Mouse (Mus musculus) embryonic facial prominence, embryonic 12.5 days (tissue): ENCODE measurements around the gene Zfp27. TPM values are rescaled to one million over a fixed set of nuclear protein-coding genes. Genes with fewer than 3 reads are reported as not detected.

Experiments used
- ATAC-seq: fragments of 200-750 bp; cut with Nextera tagmentation; 2 replicates; pipeline ENCODE4 v1.8.0; 2017; ENCODE audit not compliant: insufficient number of reproducible peaks, insufficient read depth, low FRiP score, low TSS enrichment
- H3K27ac ChIP-seq: fragments of 300-500 bp; sonication (generic); 2 replicates; pipeline ENCODE4 v1.5.1; 2016; ENCODE audit warnings: mild to moderate bottlenecking
- H3K27me3 ChIP-seq: fragments of 300-500 bp; sonication (generic); 2 replicates; pipeline ENCODE4 v1.6.1; 2016; ENCODE audit warnings: mild to moderate bottlenecking, moderate library complexity
- H3K36me3 ChIP-seq: fragments of 300-500 bp; sonication (generic); 2 replicates; pipeline ENCODE4 v1.6.1; 2016; ENCODE audit warnings: mild to moderate bottlenecking
- H3K4me1 ChIP-seq: fragments of 300-500 bp; sonication (generic); 2 replicates; pipeline ENCODE4 v1.6.1; 2016
- H3K4me2 ChIP-seq: fragments of 300-500 bp; sonication (generic); replicated peaks from 2 replicates; pipeline ENCODE4 v1.6.1; 2016; ENCODE audit warnings: mild to moderate bottlenecking, moderate library complexity
- H3K4me3 ChIP-seq: fragments of 300-500 bp; sonication (generic); 2 replicates; pipeline ENCODE4 v1.5.1; 2016; ENCODE audit warnings: mild to moderate bottlenecking
- H3K9ac ChIP-seq: fragments of 300-500 bp; sonication (generic); 2 replicates; pipeline ENCODE4 v1.6.1; 2016; ENCODE audit warnings: mild to moderate bottlenecking, moderate library complexity
- H3K9me3 ChIP-seq: fragments of 300-500 bp; sonication (generic); 2 replicates; pipeline ENCODE4 v1.6.1; 2016; ENCODE audit warnings: mild to moderate bottlenecking, moderate library complexity
- WGBS: fragments of 180-500 bp; shearing (Covaris S2); methylation state at CpG from one replicate; pipeline ENCODE4 v1.1.7; 2016; 5-methylcytosine and 5-hydroxymethylcytosine counted together
- polyA plus RNA-seq: library from polyadenylated mRNA; unstranded; fragments of >200 nt; fragmentation: Nextera tagmentation; extraction: Ambion mirVana; gene quantifications from 2 replicates; pipeline ENCODE4 v1.2.1, GENCODE M21; 2016

Zfp27 gene
- polyA plus RNA-seq: 12.1 and 14.4 TPM in 2 replicates

DNA sequence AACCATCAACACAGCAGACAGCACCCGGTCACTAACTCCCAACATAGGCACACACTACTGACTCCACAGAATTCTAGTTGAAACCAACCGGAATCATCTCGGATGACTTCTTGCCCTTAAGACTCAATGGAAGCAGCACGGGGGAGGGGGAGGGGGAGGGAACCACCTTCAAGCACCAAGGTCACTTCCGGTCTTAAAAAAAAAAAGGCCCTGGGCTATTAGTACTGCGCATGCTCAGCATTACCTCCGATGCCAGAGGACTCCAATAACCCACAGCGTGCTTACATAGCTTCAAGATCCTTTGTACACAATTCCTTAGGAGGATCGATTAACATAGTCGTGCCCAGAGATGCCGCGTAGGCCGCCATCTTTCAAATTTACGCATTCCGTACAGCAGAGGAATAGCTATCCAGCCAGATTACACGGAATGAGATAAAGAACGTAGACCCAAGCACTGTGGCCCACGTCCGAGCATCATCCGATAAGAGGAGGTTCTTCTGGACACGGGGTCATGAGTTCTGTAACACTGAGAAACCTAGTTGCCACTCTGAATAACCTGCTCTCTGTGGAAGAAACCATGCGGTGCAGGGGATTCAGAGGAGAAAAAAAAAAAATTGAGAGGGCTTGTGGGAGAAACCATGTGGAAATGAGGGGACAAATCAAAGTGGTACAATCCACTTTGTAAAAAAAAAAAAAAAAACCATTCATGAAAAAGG, at the start of gene Zfp27:
TSS of gene Zfp27 (minus strand) at position 607 of the 716 bp plus-strand sequence.
- WGBS: under 1% methylated on average over 22 of the region's 22 CpGs
- H3K27me3 ChIP-seq: no peaks in the 10 kb centered on the region
- peak within 1 kb of the TSS; percentile 54 for H3K9ac ChIP-seq
- peak within 1 kb of the TSS; percentile 56 for H3K4me2 ChIP-seq
- H3K4me3 ChIP-seq: peak within 1 kb of the TSS; percentile 57
- peak within 1 kb of the TSS; percentile 96 for H3K27ac ChIP-seq
- H3K36me3 ChIP-seq: peaks cover 23% of the 10 kb centered on the region
- peak; percentile 78 for ATAC-seq
- H3K4me1 ChIP-seq: peaks cover 11% of the 10 kb centered on the region
- no peaks in the 10 kb centered on the region for H3K9me3 ChIP-seq

DNA sequence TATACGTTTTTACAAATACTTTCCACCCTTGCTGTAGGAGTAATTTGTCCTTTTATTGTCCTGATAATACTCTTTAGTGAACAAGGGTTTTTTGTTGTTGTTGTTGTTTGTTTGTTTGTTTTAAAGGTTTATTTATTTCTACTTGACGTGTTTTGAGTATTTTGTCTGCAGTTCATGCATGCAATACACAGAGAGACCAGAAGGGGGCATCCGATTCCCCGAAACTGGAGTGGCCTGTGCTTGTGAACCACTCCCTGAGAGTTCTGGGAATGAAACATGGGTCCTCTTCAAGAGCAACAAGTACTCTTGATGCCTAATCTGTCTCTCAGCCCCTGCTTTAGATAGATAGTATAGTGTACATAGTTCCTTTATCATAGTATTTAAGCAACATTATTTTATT, 48.4 kb upstream of the Zfp27 start:
- Histone ChIP-seq H3K27ac (no peak overlapping the region), H3K36me3 (peaks cover 10% of the 10 kb centered on the region), H3K4me2 (peak overlapping the region; percentile 56), H3K27me3 (no peaks in the 10 kb centered on the region), H3K4me3 (0 out of 2 replicates have a peak overlapping the region, but pooled peaks have one; percentile 74), H3K4me1 (no peaks in the 10 kb centered on the region; the same call in 1 of the 2 replicates), H3K9me3 (no peaks in the 10 kb centered on the region), H3K9ac (no peak overlapping the region)
- 19% methylated on average over 4 of the region's 4 CpGs for WGBS
- ATAC-seq: no peak

DNA sequence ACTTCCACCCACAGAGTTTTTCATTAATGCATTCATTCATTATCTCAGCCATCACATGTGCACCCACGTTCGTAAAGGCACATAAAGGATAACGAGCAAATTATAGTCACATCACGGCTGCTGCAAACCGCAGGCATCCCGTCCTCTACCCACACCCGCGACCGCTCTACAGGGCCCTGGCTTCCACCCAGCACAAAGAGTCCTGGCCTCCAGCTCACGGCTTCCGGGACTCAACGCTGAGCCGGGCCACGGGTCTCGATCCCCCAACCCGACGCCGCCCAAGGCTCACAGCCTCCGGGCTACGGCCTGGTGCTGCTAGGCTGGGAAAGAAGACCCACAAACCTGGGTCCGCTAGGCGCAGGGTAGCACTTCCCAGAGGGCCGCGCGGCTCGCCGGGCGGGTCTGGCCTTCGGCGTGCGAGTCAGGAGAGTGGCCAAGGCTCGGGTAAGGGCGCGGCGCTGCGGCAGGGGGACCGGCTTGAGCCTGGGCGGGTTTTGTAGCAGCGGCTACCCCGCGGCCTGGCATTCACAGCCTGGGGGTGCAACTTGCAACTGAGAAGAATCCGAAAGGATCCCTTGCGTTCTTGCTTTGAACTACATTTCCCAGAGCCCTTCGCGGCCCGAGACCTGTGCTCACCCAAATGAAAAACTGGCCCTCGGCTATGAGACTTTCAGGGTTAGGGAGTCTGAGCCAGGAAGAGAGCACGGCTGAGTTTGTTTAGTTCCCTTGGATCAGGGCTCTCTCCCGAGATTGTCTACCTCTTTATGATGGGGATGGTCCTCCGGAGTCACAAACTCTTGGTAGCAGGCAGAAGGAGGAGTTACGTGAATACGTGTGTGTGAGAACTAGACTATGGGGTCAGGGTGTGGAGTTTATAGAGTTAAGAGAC, 47.4 kb upstream of the Zfp27 start, which contains the start of gene Zfp74:
TSS of gene Zfp74 (minus strand) at position 577 of the 889 bp plus-strand sequence.
- ATAC-seq: peak; percentile 91
- H3K4me2 ChIP-seq: peak within 1 kb of the TSS; percentile 56
- no peaks in the 10 kb centered on the region for H3K9me3 ChIP-seq
- H3K36me3 ChIP-seq: peaks cover 18% of the 10 kb centered on the region
- H3K4me3 ChIP-seq: peak within 1 kb of the TSS; percentile 74
- no peaks in the 10 kb centered on the region; the same call in 1 of the 2 replicates for H3K4me1 ChIP-seq
- WGBS: 2% methylated on average over 52 of the region's 52 CpGs
- no peaks in the 10 kb centered on the region for H3K27me3 ChIP-seq
- H3K27ac ChIP-seq: peak within 1 kb of the TSS; percentile 97
- peak within 1 kb of the TSS; percentile 90 for H3K9ac ChIP-seq

DNA sequence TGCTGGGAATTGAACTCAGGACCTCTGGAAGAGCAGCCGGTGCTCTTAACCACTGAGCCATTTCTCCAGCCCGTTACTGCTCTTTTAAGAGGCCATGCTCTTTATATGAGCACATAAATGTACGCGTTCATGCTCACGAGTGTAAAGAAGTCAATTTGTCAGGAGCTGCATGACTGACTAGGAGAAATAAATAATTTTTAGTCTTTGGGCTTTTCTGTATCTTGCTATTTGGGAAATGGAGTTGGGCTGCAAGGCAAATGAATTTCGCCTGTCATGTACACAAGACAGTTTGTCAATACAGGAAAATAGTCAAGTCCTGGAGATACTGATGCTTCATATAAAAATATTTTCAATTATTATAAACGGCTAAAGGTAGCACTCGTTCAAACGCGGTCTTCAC, 46.7 kb upstream of the Zfp27 start:
- Histone ChIP-seq H3K9ac (peak overlapping the region; percentile 90), H3K4me3 (peak overlapping the region; percentile 74), H3K4me1 (no peaks in the 10 kb centered on the region; the same call in 1 of the 2 replicates), H3K9me3 (no peaks in the 10 kb centered on the region), H3K36me3 (peaks cover 20% of the 10 kb centered on the region), H3K27ac (peak overlapping the region; percentile 97), H3K27me3 (no peaks in the 10 kb centered on the region), H3K4me2 (peak overlapping the region; percentile 56)
- 49% methylated on average over 10 of the region's 10 CpGs for WGBS
- no peak for ATAC-seq

DNA sequence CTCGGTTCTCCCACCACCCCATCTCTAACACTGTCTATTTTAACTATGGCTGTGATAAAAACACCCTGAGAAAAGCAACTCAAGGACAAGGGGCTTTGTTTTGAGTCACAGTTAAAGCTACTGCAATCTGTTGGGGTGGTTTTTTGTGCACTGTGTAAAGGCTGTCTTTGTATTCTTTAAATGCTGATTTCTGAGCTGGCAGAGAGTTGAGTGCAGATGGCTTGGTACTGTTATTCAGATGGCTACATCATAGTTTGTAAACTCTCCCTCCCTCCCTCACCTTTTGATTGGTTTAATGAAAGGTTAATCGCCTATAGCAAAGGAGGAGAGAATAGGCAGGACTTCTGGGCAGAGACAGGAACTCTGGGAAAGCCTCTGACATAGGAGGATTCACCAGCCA, 37.8 kb upstream of the Zfp27 start:
- H3K36me3 ChIP-seq: peaks cover 40% of the 10 kb centered on the region
- H3K4me1 ChIP-seq: no peaks in the 10 kb centered on the region
- H3K4me3 ChIP-seq: no peak overlapping the region
- ATAC-seq: no peak
- no peak overlapping the region for H3K4me2 ChIP-seq
- no peak overlapping the region for H3K27ac ChIP-seq
- WGBS: 80% methylated on average over 2 of the region's 2 CpGs
- no peak overlapping the region for H3K9ac ChIP-seq
- H3K9me3 ChIP-seq: no peaks in the 10 kb centered on the region
- H3K27me3 ChIP-seq: no peaks in the 10 kb centered on the region

DNA sequence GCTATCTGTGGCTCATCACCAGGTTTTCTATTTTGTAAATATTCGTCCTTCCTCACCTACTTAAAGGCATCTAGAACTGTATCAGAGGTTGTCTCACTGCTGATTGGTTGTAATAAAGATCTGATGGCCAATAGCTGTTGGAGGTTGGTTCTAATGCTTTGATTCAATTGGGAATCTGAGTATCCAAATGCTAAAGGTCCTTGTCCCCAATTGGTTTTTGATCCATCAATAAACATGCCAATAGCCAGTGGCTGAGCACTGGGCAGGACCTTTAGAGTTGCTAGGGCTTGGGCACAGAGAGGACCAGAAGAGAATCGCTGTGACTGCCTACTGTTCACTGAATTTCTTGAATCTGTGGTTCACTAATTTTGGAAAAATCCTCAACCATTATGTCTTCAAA, 37.3 kb upstream of the Zfp27 start:
- no peak overlapping the region for H3K4me3 ChIP-seq
- peaks cover 36% of the 10 kb centered on the region for H3K36me3 ChIP-seq
- ATAC-seq: no peak
- 76% methylated on average over 2 of the region's 2 CpGs for WGBS
- H3K4me1 ChIP-seq: no peaks in the 10 kb centered on the region
- no peaks in the 10 kb centered on the region for H3K27me3 ChIP-seq
- H3K9me3 ChIP-seq: no peaks in the 10 kb centered on the region
- no peak overlapping the region for H3K9ac ChIP-seq
- no peak overlapping the region for H3K27ac ChIP-seq
- H3K4me2 ChIP-seq: no peak overlapping the region

DNA sequence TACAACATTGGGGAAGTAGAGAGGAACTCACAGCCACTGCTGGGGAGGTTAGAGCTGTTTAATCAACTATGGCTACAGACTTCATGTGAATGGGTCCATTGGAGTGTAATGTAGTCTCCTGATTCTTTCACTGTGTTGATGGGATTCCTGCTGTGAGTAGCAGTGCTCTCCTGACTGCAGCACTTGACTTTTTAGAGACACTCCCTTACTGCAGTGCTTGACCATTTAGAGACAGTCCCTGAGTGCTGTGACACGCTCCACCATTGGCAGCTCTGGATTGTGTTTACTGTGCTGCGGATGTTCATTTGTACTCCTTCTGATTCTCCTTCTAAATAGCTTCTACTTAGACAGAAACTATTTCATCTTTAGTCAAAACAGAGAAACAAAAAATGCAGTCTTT, 36.4 kb upstream of the Zfp27 start:
- Histone ChIP-seq H3K9ac (no peak overlapping the region), H3K4me1 (no peaks in the 10 kb centered on the region), H3K4me2 (no peak overlapping the region), H3K36me3 (peaks cover 36% of the 10 kb centered on the region), H3K27me3 (no peaks in the 10 kb centered on the region), H3K4me3 (no peak overlapping the region), H3K9me3 (no peaks in the 10 kb centered on the region), H3K27ac (no peak overlapping the region)
- no peak for ATAC-seq
- 58% methylated on average over 2 of the region's 2 CpGs for WGBS

DNA sequence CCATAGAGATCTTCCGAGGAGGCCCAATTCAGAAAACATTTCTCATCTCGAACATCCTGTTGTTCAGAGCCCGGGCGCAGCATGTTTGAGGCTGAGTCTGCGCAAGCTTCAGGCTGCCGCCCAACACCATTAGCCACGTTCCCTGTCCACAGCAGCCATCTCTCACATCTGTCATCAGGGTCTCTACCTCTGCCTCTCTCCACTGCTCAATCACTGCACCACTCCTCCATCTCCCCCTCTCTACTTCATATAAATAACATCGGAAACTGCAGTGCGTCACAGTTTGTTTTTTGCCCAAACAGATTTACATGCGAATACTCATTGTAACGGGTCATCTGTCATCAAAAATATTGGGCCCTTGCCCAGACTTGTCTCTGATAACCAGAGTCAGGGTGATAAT, 34.7 kb upstream of the Zfp27 start:
- Histone ChIP-seq H3K27ac (no peak overlapping the region), H3K36me3 (peaks cover 51% of the 10 kb centered on the region), H3K4me2 (no peak overlapping the region), H3K4me3 (no peak overlapping the region), H3K27me3 (no peaks in the 10 kb centered on the region), H3K4me1 (no peaks in the 10 kb centered on the region), H3K9me3 (no peaks in the 10 kb centered on the region), H3K9ac (no peak overlapping the region)
- WGBS: 88% methylated on average over 11 of the region's 11 CpGs
- ATAC-seq: no peak

DNA sequence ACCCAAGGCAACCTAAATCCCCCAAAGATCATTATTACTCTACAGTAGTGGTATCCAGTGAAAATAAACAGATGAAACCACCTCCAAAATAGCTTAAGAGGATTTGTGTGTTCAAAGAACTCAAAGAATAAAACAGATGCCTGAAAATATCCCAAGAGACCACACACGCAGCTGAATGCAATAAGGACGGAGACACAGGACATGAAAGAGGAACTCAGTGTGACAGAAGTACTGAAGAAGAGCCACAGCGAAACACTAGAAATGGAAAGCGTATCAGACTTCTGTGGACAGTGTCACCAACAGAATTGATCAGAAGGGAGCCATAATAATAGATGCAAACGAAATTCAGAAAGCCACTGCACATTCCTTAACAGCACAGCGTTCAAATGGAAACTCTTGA, 32.5 kb upstream of the Zfp27 start:
- Histone ChIP-seq H3K27ac (no peak overlapping the region), H3K9ac (no peak overlapping the region), H3K9me3 (no peaks in the 10 kb centered on the region), H3K4me2 (no peak overlapping the region), H3K36me3 (peaks cover 69% of the 10 kb centered on the region), H3K27me3 (no peaks in the 10 kb centered on the region), H3K4me1 (no peaks in the 10 kb centered on the region), H3K4me3 (no peak overlapping the region)
- WGBS: 77% methylated on average over 6 of the region's 6 CpGs
- ATAC-seq: no peak

DNA sequence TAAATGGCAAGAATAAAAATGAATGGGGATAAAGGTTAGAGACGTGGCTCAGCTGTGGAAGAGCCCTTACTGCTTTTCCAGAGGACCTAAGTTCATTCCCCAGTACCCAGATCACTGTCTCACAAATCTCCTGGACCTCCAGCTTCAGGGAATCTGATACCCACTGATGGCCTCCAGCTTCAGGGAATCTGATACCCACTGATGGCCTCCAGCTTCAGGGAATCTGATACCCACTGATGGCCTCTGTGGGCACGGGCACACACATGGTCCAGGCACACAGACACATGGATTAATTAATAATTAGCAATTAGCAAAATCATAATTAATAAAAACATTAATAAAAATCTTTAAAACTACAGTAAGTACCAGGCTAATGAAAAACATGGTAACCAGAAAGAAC, 16.4 kb upstream of the Zfp27 start:
- no peaks in the 10 kb centered on the region for H3K4me1 ChIP-seq
- no peak overlapping the region for H3K4me3 ChIP-seq
- no peak for ATAC-seq
- no peak overlapping the region for H3K9ac ChIP-seq
- H3K4me2 ChIP-seq: no peak overlapping the region
- H3K36me3 ChIP-seq: no peaks in the 10 kb centered on the region
- H3K9me3 ChIP-seq: no peaks in the 10 kb centered on the region
- H3K27ac ChIP-seq: no peak overlapping the region
- H3K27me3 ChIP-seq: no peaks in the 10 kb centered on the region
- WGBS: 25% methylated on average over 2 of the region's 2 CpGs

DNA sequence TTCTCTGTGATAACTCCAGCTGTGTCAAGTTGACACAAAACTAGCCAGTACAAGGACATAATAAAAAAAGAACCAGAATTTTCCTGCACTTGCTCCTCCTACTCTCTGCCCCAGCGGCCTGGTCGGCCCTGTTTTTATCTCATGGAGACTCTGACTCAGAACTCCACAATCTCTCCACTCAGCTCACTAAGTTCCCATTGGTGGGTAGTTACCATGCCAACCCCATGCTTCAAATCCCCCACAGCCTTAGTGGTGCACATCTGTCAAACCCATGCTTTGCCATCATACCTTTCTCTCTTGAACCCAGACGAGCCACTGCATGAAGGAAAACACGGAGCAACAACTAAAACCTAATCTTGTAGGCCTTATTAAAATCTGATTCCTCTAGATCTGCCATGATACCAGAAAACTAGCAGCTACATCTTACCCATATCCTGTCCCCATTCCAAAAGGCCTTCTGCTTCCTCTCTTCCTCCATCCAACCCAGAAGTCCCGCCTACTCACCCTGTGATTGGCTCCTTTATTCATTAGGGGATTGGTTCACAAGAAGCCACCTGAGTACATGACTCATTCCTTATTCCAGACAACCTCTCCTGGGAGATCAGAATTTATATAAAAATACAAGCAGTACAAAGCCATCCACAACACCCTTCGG, 15.2 kb upstream of the Zfp27 start:
- H3K4me2 ChIP-seq: no peak overlapping the region
- 85% methylated on average over 6 of the region's 6 CpGs for WGBS
- no peak overlapping the region for H3K27ac ChIP-seq
- H3K4me3 ChIP-seq: no peak overlapping the region
- H3K9ac ChIP-seq: no peak overlapping the region
- H3K4me1 ChIP-seq: no peaks in the 10 kb centered on the region
- no peaks in the 10 kb centered on the region for H3K36me3 ChIP-seq
- ATAC-seq: no peak
- no peaks in the 10 kb centered on the region for H3K9me3 ChIP-seq
- no peaks in the 10 kb centered on the region for H3K27me3 ChIP-seq
